Mouse (Mus musculus) kidney, embryonic 14.5 days (tissue): ENCODE measurements around the gene Tmem50a. TPM values are rescaled to one million over a fixed set of nuclear protein-coding genes. Genes with fewer than 3 reads are reported as not detected.
"Not testable (repeated sequence)": the region's sequence is repeated elsewhere in the genome, so short reads cannot be mapped to it uniquely, and the experiment has no call there.

Experiments used
- ATAC-seq: fragments of 200-750 bp; cut with Nextera tagmentation; 2 replicates; pipeline ENCODE4 v1.8.0; 2017; ENCODE audit warnings: moderate number of reproducible peaks, mild to moderate bottlenecking, moderate TSS enrichment, moderate library complexity; ENCODE audit not compliant: low FRiP score, low TSS enrichment
- H3K27ac ChIP-seq: fragments of 300-500 bp; sonication (generic); 2 replicates; pipeline ENCODE4 v1.5.1; 2014; ENCODE audit warnings: low read depth, mild to moderate bottlenecking, low read length, moderate library complexity, mixed read lengths
- H3K27me3 ChIP-seq: fragments of 300-500 bp; sonication (generic); 2 replicates; pipeline ENCODE4 v1.6.1; 2014; ENCODE audit warnings: mild to moderate bottlenecking, low read length; ENCODE audit not compliant: control insufficient read depth, insufficient read depth
- H3K36me3 ChIP-seq: fragments of 300-500 bp; sonication (generic); 2 replicates; pipeline ENCODE4 v1.6.1; 2014; ENCODE audit warnings: low read length, mixed read lengths; ENCODE audit not compliant: control insufficient read depth, insufficient read depth
- H3K4me1 ChIP-seq: fragments of 300-500 bp; sonication (generic); 2 replicates; pipeline ENCODE4 v1.6.1; 2014; ENCODE audit warnings: low read length, mixed read lengths; ENCODE audit not compliant: control insufficient read depth, insufficient read depth
- H3K4me2 ChIP-seq: fragments of 300-500 bp; sonication (generic); replicated peaks from 2 replicates; pipeline ENCODE4 v1.6.1; 2014; ENCODE audit warnings: low read depth, mild to moderate bottlenecking, low read length
- H3K4me3 ChIP-seq: fragments of 300-500 bp; sonication (generic); 2 replicates; pipeline ENCODE4 v1.5.1; 2014; ENCODE audit warnings: mild to moderate bottlenecking, low read length
- H3K9ac ChIP-seq: fragments of 300-500 bp; sonication (generic); 2 replicates; pipeline ENCODE4 v1.6.1; 2014; ENCODE audit warnings: low read depth, mild to moderate bottlenecking, low read length, moderate library complexity
- H3K9me3 ChIP-seq: fragments of 300-500 bp; sonication (generic); 2 replicates; pipeline ENCODE4 v1.6.1; 2016; ENCODE audit warnings: low read length; ENCODE audit not compliant: control insufficient read depth
- WGBS: fragments of 180-500 bp; shearing (Covaris S2); extraction: QIAGEN DNeasy Blood & Tissue Kit; methylation state at CpG from one replicate; pipeline ENCODE4 v1.1.7; 2014; 5-methylcytosine and 5-hydroxymethylcytosine counted together
- polyA plus RNA-seq: library from polyadenylated mRNA; unstranded; fragments of >200 nt; fragmentation: Nextera tagmentation; extraction: Ambion mirVana; gene quantifications from 2 replicates; pipeline ENCODE4 v1.2.1, GENCODE M21; 2014

The Tmem50a gene
- polyA plus RNA-seq, 1 experiment from 2014 or later: 156 TPM

- no peak for ATAC-seq
- 49% methylated on average over 7 of the region's 7 CpGs for WGBS
- H3K27ac ChIP-seq: no peak overlapping the region
Measured at GRCm38 (mm10) chr4:134918381-134918780, 3.6 kb upstream of the Tmem50a start.

GRCm38 (mm10) chr4:134917194-134917593 is 2.4 kb upstream of the Tmem50a start:
- Histone ChIP-seq H3K27ac (no peak overlapping the region), H3K9me3 (no peaks in the 10 kb centered on the region), H3K27me3 (no peaks in the 10 kb centered on the region), H3K9ac (no peak overlapping the region), H3K4me2 (no peak overlapping the region), H3K36me3 (0 out of 2 replicates have a peak, but pooled peaks cover 2% of the 10 kb centered on the region), H3K4me3 (no peak overlapping the region), H3K4me1 (0 out of 2 replicates have a peak, but pooled peaks cover 4% of the 10 kb centered on the region)
- no peak for ATAC-seq
- WGBS: 87% methylated on average over 3 of the region's 3 CpGs

More at GRCm38 (mm10) chr4:134918381-134918780, 3.6 kb upstream of the Tmem50a start:
- Histone ChIP-seq H3K4me1 (0 out of 2 replicates have a peak, but pooled peaks cover 4% of the 10 kb centered on the region), H3K9ac (no peak overlapping the region), H3K27me3 (no peaks in the 10 kb centered on the region), H3K4me3 (no peak overlapping the region), H3K4me2 (no peak overlapping the region), H3K36me3 (no peaks in the 10 kb centered on the region), H3K9me3 (no peaks in the 10 kb centered on the region)

- no peaks in the 10 kb centered on the region for H3K27me3 ChIP-seq
- H3K4me1 ChIP-seq: 0 out of 2 replicates have a peak, but pooled peaks cover 4% of the 10 kb centered on the region
- peak overlapping the region; percentile 72 for H3K4me2 ChIP-seq
- ATAC-seq: peak; percentile 22
- 61% methylated on average over 14 of the region's 14 CpGs for WGBS
- no peaks in the 10 kb centered on the region for H3K9me3 ChIP-seq
- peak overlapping the region; percentile 74 for H3K4me3 ChIP-seq
- no peak overlapping the region; the same call in 1 of the 2 replicates for H3K27ac ChIP-seq
- peak overlapping the region; percentile 40; the same call in 1 of the 2 replicates for H3K9ac ChIP-seq
- peaks cover 3% of the 10 kb centered on the region; the same call in 1 of the 2 replicates for H3K36me3 ChIP-seq
Measured at GRCm38 (mm10) chr4:134915223-134916050, 613 bp upstream of the Tmem50a start.

- peak overlapping the region; percentile 81 for H3K27ac ChIP-seq
- H3K4me2 ChIP-seq: peak overlapping the region; percentile 72
- peak overlapping the region; percentile 74 for H3K4me3 ChIP-seq
- no peaks in the 10 kb centered on the region for H3K9me3 ChIP-seq
- H3K36me3 ChIP-seq: peaks cover 8% of the 10 kb centered on the region
- no peaks in the 10 kb centered on the region for H3K27me3 ChIP-seq
- H3K4me1 ChIP-seq: 0 out of 2 replicates have a peak, but pooled peaks cover 4% of the 10 kb centered on the region
- peak overlapping the region; percentile 83 for H3K9ac ChIP-seq
- WGBS: 1% methylated on average over 43 of the region's 43 CpGs
- peak; percentile 28 for ATAC-seq
Measured at GRCm38 (mm10) chr4:134914122-134914863, 531 bp downstream of the Tmem50a start.

- Histone ChIP-seq H3K9me3 (no peaks in the 10 kb centered on the region), H3K4me2 (peak overlapping the region; percentile 72), H3K9ac (peak overlapping the region; percentile 7; the same call in 1 of the 2 replicates), H3K4me3 (no peak overlapping the region), H3K27me3 (no peaks in the 10 kb centered on the region), H3K4me1 (0 out of 2 replicates have a peak, but pooled peaks cover 4% of the 10 kb centered on the region), H3K36me3 (peaks cover 17% of the 10 kb centered on the region), H3K27ac (no peak overlapping the region)
- WGBS: 35% methylated on average over 3 of the region's 3 CpGs
- ATAC-seq: no peak
Measured at GRCm38 (mm10) chr4:134913413-134913812, 1.4 kb downstream of the Tmem50a start.

GRCm38 (mm10) chr4:134911406-134911805 is 3.4 kb downstream of the Tmem50a start:
- H3K27ac ChIP-seq, H3K4me2 ChIP-seq, H3K4me3 ChIP-seq, H3K9ac ChIP-seq, H3K27me3 ChIP-seq, H3K9me3 ChIP-seq, H3K4me1 ChIP-seq, ATAC-seq: not testable (repeated sequence)
- WGBS: 98% methylated on average over 6 of the region's 8 CpGs
- H3K36me3 ChIP-seq: peaks cover 37% of the 10 kb centered on the region

GRCm38 (mm10) chr4:134903046-134903445 is 11.8 kb downstream of the Tmem50a start:
- Histone ChIP-seq H3K4me3 (no peak overlapping the region), H3K36me3 (peaks cover 77% of the 10 kb centered on the region), H3K4me2 (no peak overlapping the region), H3K27me3 (no peaks in the 10 kb centered on the region), H3K4me1 (no peaks in the 10 kb centered on the region), H3K27ac (no peak overlapping the region), H3K9me3 (no peaks in the 10 kb centered on the region), H3K9ac (no peak overlapping the region)
- ATAC-seq: no peak
- WGBS: 78% methylated on average over 7 of the region's 7 CpGs

- ATAC-seq: no peak
- Histone ChIP-seq H3K9ac (no peak overlapping the region), H3K4me1 (no peaks in the 10 kb centered on the region), H3K27me3 (no peaks in the 10 kb centered on the region), H3K4me3 (no peak overlapping the region), H3K9me3 (no peaks in the 10 kb centered on the region), H3K36me3 (peaks cover 75% of the 10 kb centered on the region), H3K4me2 (no peak overlapping the region), H3K27ac (no peak overlapping the region)
- WGBS: 93% methylated on average over 8 of the region's 8 CpGs
Measured at GRCm38 (mm10) chr4:134901126-134901525, 13.7 kb downstream of the Tmem50a start.
